In the genomic region with DNA sequence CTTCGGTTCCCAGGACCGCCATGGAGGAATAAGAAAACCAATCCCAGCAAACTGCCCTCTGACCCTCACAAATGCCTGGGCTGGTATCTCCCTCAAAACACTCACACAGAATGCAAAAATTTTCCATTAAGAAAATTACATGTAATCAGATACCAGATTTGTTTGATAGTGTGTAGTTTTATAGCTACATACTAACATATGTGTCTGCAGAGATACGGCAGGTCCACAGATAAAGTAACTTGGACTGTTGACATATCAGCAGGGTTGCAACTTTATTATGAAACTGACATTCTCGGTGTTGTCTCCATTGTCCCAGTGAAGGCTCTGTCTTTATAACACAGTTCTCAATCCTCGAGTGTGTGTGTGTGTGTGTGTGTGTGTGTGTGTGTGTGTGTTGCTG, we compare ENCODE assay signal across 16 mouse cellular contexts.
"Had no signal": no experiment of that assay in that cellular context is flagged by ENCODE, and none has a peak within 500 bp of the region (broad histone marks: within the 10 kb centered on the region; RNA-seq: fewer than 3 reads in every experiment).

No protein-coding gene starts in this region.

- H3K36me3 ChIP-seq: neural tube, embryonic 13.5 days; neural tube, embryonic 15.5 days; stomach, embryonic 15.5 days had no signal

- H3K4me1 ChIP-seq: stomach, embryonic 15.5 days had no signal

- H3K9ac ChIP-seq: neural tube, embryonic 13.5 days; neural tube, embryonic 15.5 days; stomach, embryonic 15.5 days had no signal

- H3K27me3 ChIP-seq: neural tube, embryonic 13.5 days; neural tube, embryonic 15.5 days; stomach, embryonic 15.5 days had no signal

- H3K9me3 ChIP-seq: neural tube, embryonic 13.5 days; neural tube, embryonic 15.5 days; stomach, embryonic 15.5 days had no signal

- H3K4me3 ChIP-seq: neural tube, embryonic 13.5 days; neural tube, embryonic 15.5 days; stomach, embryonic 15.5 days had no signal

- DNase-seq: retina, postnatal 1 day; right cerebral cortex, adult 18-20 months; right cerebral cortex, postnatal 14 days; right cerebral cortex, postnatal 25 days; right cerebral cortex, postnatal 4 days; spleen, adult 18-20 months; thymus, adult 18-20 months; thymus, adult 2 months; thymus, postnatal 14 days; thymus, postnatal 25 days; thymus, postnatal 36 days; thymus, postnatal 4 days had no signal

- H3K4me2 ChIP-seq: neural tube, embryonic 13.5 days; neural tube, embryonic 15.5 days; stomach, embryonic 15.5 days had no signal

- H3K27ac ChIP-seq: neural tube, embryonic 13.5 days; neural tube, embryonic 15.5 days; stomach, embryonic 15.5 days; stomach, postnatal 0 days had no signal
